Mouse (Mus musculus) limb, embryonic 11.5 days (tissue): ENCODE results near the gene Agbl3. TPM values are rescaled to one million over a fixed set of nuclear protein-coding genes. Genes with fewer than 3 reads are reported as not detected.

Experiments used
- ATAC-seq: fragments of 200-750 bp; cut with Nextera tagmentation; 2 replicates; pipeline ENCODE4 v1.8.0; 2017; ENCODE audit warnings: low read depth; ENCODE audit not compliant: insufficient number of reproducible peaks, low FRiP score, low TSS enrichment
- DNase-seq: peaks from one replicate; pipeline ENCODE4 v3.0.0-alpha.2; 2015; ENCODE audit warnings: low spot score
- H3K27ac ChIP-seq: fragments of 300-500 bp; sonication (generic); replicated peaks from 2 replicates; pipeline ENCODE4 v1.5.1; 2014; ENCODE audit warnings: low read depth, mild to moderate bottlenecking, low read length
- H3K27me3 ChIP-seq: fragments of 300-500 bp; sonication (generic); 2 replicates; pipeline ENCODE4 v1.6.1; 2014; ENCODE audit warnings: mild to moderate bottlenecking, low read length, mixed read lengths; ENCODE audit not compliant: control insufficient read depth, insufficient read depth
- H3K36me3 ChIP-seq: fragments of 300-500 bp; sonication (generic); 2 replicates; pipeline ENCODE4 v1.6.1; 2014; ENCODE audit warnings: mild to moderate bottlenecking, low read length, moderate library complexity, mixed read lengths; ENCODE audit not compliant: control insufficient read depth, insufficient read depth
- H3K4me1 ChIP-seq: fragments of 300-500 bp; sonication (generic); 2 replicates; pipeline ENCODE4 v1.6.1; 2014; ENCODE audit warnings: low read length, mixed read lengths; ENCODE audit not compliant: control insufficient read depth, insufficient read depth
- H3K4me2 ChIP-seq: fragments of 300-500 bp; sonication (generic); 2 replicates; pipeline ENCODE4 v1.6.1; 2014; ENCODE audit warnings: low read depth, mild to moderate bottlenecking, moderate library complexity; ENCODE audit not compliant: severe bottlenecking
- H3K4me3 ChIP-seq: fragments of 300-500 bp; sonication (generic); 2 replicates; pipeline ENCODE4 v1.5.1; 2014; ENCODE audit warnings: low read depth, low read length
- H3K9ac ChIP-seq: fragments of 300-500 bp; sonication (generic); 2 replicates; pipeline ENCODE4 v1.6.1; 2014; ENCODE audit warnings: mild to moderate bottlenecking, low read length
- H3K9me3 ChIP-seq: fragments of 300-500 bp; sonication (generic); 2 replicates; pipeline ENCODE4 v1.6.1; 2016; ENCODE audit warnings: low read length; ENCODE audit not compliant: control insufficient read depth
- whole genome bisulfite sequencing: fragments of 180-500 bp; shearing (Covaris S2); extraction: QIAGEN DNeasy Blood & Tissue Kit; methylation state at CpG from one replicate; pipeline ENCODE4 v1.1.7; 2014; 5-methylcytosine and 5-hydroxymethylcytosine counted together
- polyA plus RNA-seq: library from polyadenylated mRNA; unstranded; fragments of >200 nt; fragmentation: Nextera tagmentation; extraction: Ambion mirVana; gene quantifications from 2 replicates; pipeline ENCODE4 v1.2.1, GENCODE M21; 2014

Gene Agbl3
- polyA plus RNA-seq, 1 experiment from 2014 or later = 6.1 TPM

DNA sequence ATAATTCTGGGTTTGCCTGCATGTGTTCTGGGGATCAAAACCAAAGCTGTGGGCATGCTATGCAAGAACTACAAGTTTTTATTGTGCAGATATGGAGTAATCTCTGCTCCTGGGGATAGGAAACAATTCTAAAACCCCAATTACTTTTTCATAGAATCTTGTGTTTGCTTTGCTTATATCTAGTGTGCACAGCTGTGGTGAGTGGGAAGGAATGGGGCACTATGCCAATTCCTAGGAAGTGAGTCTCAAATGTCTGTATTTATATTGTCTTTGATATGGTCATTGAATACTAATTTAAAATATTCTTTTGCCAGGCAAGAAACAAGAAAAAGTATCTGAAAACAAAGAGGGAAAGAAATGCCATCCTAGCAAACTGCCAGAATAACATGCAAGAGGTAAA, 44.2 kb downstream of the Agbl3 start:
- H3K27ac ChIP-seq = no peak overlapping the region
- no peak overlapping the region for H3K4me3 ChIP-seq
- DNase-seq (no peak), ATAC-seq (no peak)
- no peaks in the 10 kb centered on the region for H3K27me3 ChIP-seq
- H3K36me3 ChIP-seq = no peaks in the 10 kb centered on the region
- no peak overlapping the region for H3K9ac ChIP-seq
- H3K4me1 ChIP-seq = no peaks in the 10 kb centered on the region
- H3K4me2 ChIP-seq = no peak overlapping the region
- no peaks in the 10 kb centered on the region for H3K9me3 ChIP-seq

DNA sequence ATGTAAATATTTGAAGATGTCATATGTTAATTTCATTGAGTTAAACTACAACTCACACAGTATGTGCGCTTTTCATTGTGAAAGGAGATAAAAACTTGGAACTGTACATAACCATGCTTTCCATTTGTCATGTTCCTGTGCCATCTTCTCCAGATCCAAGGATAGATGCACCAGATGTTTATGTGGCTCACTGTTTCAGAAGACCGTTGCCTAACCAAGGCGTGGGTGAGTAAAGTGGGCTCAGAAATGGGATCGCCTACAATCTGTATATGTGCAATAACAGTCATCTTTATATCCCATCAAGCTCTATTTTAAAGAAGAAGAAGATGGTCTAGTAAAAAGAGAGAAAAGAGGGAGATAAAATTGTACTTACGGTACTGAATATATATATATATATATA, 52.1 kb downstream of the Agbl3 start:
- Histone ChIP-seq H3K4me1 (no peaks in the 10 kb centered on the region), H3K36me3 (no peaks in the 10 kb centered on the region), H3K9me3 (no peaks in the 10 kb centered on the region), H3K4me3 (no peak overlapping the region), H3K27me3 (no peaks in the 10 kb centered on the region), H3K9ac (no peak overlapping the region), H3K4me2 (no peak overlapping the region), H3K27ac (no peak overlapping the region)
- no peak for ATAC-seq
- WGBS = 96% methylated on average over 5 of the region's 5 CpGs
- DNase-seq = no peak

DNA sequence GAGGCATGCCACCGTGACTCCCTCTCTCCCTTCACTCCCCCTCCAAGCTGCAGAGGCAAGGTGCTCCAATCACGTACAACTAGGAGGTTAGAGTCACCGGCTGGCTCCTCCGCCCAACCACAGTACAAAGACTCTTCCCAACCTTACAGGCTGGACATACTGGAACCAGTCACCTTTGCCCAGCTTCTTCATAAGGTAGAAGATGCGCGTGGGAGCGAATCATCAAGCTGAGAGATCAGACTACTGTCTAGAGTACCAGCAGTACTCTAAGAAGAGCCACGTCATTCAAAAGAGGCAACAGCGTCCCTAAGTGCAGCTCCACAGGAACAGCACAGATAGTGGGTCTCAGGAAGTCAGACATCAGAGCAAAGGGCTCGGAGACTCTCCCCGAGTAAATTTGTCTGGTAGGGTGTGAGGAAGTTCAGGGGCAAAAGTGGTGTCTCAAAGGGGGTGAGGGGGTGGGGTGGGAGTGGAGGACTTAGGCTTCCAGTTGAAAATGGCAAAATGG, 81.4 kb downstream of the Agbl3 start:
- H3K27ac ChIP-seq = no peak overlapping the region
- no peaks in the 10 kb centered on the region for H3K36me3 ChIP-seq
- H3K4me2 ChIP-seq = no peak overlapping the region
- ATAC-seq (no peak), DNase-seq (no peak)
- no peaks in the 10 kb centered on the region; the same call in 1 of the 2 replicates for H3K4me1 ChIP-seq
- H3K9me3 ChIP-seq = no peaks in the 10 kb centered on the region
- WGBS = 93% methylated on average over 11 of the region's 11 CpGs
- H3K9ac ChIP-seq = no peak overlapping the region
- no peaks in the 10 kb centered on the region for H3K27me3 ChIP-seq
- no peak overlapping the region for H3K4me3 ChIP-seq

DNA sequence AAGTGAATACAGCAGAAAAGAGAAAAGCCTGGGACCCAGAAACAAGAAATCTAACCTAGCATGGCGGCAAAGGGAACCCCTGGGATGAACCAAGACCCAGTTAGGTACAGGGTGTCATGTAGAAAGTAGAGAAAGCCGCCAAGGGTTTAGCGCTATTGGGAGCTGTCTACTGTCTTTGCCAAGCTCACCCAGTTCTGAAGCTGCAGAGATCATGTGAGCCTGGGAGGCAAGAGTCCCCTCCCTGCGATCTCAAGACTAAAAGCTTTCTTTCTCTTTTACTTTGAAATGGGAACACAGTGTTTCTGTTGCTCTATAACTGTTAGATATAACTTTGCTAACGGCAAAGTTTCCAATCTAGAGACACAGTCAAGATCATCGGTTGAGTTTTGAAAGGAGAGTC, 82.1 kb downstream of the Agbl3 start:
- Histone ChIP-seq H3K4me2 (no peak overlapping the region), H3K9me3 (no peaks in the 10 kb centered on the region), H3K4me3 (no peak overlapping the region), H3K9ac (no peak overlapping the region), H3K27me3 (no peaks in the 10 kb centered on the region), H3K4me1 (no peaks in the 10 kb centered on the region; the same call in 1 of the 2 replicates), H3K27ac (no peak overlapping the region), H3K36me3 (no peaks in the 10 kb centered on the region)
- ATAC-seq (no peak), DNase-seq (no peak)
- 92% methylated on average over 6 of the region's 6 CpGs for WGBS

DNA sequence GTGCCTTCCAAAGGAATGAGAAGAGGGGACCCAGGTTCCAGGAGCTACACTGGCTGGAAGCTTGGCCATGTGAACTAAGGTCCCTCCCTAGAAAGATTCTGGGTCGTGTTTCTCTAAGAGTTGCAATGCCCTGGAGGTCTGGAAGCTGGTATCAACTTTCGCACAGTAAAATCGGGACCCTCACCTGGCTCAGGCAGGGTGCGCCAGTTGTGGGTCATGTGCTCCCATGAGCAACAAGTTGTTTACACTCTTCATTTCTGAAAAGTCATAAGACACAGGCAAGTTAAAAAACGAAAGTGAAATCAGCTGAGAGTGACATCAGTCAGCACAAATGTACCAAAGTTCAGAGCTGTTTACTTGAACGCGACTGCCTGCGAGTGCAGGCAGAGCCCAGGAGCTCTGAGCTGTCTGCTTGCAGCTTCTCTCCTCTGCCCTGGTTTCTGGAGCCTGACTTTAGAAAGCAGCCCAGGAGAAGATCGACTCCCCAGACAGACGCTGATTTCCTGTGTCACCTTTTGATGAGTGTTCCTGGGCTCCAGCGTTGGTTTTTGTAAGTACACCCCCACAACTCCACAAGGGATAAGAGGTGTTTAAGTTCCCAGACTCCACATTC, 82.7 kb downstream of the Agbl3 start, which contains the start of gene Tmem140:
Gene Tmem140, plus strand, starts transcription at position 356 of the 613 bp plus-strand sequence.
- WGBS = 38% methylated on average over 11 of the region's 11 CpGs
- DNase-seq (no peak), ATAC-seq (no peak)
- H3K4me1 ChIP-seq = no peaks in the 10 kb centered on the region; the same call in 1 of the 2 replicates
- H3K27ac ChIP-seq = no peak within 1 kb of the TSS
- no peaks in the 10 kb centered on the region for H3K27me3 ChIP-seq
- H3K9ac ChIP-seq = no peak within 1 kb of the TSS
- no peak within 1 kb of the TSS for H3K4me3 ChIP-seq
- H3K36me3 ChIP-seq = no peaks in the 10 kb centered on the region
- H3K9me3 ChIP-seq = no peaks in the 10 kb centered on the region
- H3K4me2 ChIP-seq = no peak within 1 kb of the TSS

DNA sequence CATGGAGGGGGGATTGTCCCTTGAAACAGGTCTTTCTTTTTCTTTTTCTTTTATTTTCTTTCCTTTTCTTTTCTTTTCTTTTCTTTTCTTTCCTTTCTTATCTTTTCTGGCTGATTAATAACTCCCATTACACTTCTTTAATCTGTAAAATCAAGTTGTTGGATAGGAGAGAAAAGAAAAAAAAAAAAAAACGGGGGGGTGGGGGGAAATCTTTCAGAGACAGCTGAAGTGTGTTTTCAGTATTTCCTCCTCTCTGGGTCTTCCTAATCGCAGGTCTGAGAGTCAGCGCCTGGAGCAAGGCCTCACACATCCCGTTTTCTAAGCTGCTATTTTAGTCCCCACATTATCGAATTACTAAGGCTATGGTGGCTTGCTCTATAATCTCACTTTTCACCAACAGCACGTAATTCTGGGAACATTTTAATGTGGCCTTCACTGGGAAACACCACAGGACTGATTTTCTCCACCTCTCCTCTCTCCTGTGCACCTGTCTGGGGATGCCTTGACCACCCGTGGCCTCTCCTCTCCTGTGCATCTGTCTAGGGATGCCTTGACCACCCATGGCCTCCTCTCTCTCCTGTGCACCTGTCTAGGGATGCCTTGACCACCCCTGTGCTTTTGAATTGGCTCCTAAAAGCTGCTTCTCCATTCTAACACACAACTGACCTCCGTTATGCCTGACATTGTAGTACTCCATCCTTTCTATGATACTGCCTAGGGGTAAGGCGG, 83.7 kb downstream of the Agbl3 start:
- DNase-seq (no peak), ATAC-seq (no peak)
- Histone ChIP-seq H3K36me3 (no peaks in the 10 kb centered on the region), H3K9me3 (no peaks in the 10 kb centered on the region), H3K4me3 (no peak overlapping the region), H3K4me1 (no peaks in the 10 kb centered on the region; the same call in 1 of the 2 replicates), H3K9ac (no peak overlapping the region; the same call in 1 of the 2 replicates), H3K27ac (no peak overlapping the region), H3K27me3 (no peaks in the 10 kb centered on the region), H3K4me2 (no peak overlapping the region)
- 71% methylated on average over 9 of the region's 9 CpGs for WGBS

DNA sequence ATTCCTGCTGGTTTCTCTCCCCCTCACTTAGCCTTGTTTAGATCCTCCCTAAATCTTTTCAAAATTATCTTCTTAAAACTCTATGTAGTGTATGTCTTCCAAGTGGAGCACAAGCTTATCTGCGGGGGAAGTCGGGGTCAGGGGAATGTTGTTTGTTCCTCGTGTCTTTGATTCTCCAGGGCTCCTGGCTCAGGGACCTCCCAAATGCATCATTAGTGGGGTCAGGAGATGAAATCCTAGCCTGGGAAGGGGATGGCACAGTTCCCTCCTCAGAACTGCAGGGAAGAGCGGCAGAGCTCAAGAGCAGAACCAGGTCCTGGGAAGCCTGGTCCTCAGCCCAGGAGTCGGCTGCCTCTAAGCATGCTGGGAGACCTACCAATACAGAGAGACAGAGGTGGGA, 85.0 kb downstream of the Agbl3 start:
- Histone ChIP-seq H3K27ac (no peak overlapping the region), H3K27me3 (no peaks in the 10 kb centered on the region), H3K4me3 (no peak overlapping the region), H3K4me1 (no peaks in the 10 kb centered on the region; the same call in 1 of the 2 replicates), H3K9ac (no peak overlapping the region), H3K4me2 (no peak overlapping the region), H3K9me3 (no peaks in the 10 kb centered on the region), H3K36me3 (no peaks in the 10 kb centered on the region)
- 60% methylated on average over 5 of the region's 5 CpGs for WGBS
- ATAC-seq = no peak
- DNase-seq = no peak

DNA sequence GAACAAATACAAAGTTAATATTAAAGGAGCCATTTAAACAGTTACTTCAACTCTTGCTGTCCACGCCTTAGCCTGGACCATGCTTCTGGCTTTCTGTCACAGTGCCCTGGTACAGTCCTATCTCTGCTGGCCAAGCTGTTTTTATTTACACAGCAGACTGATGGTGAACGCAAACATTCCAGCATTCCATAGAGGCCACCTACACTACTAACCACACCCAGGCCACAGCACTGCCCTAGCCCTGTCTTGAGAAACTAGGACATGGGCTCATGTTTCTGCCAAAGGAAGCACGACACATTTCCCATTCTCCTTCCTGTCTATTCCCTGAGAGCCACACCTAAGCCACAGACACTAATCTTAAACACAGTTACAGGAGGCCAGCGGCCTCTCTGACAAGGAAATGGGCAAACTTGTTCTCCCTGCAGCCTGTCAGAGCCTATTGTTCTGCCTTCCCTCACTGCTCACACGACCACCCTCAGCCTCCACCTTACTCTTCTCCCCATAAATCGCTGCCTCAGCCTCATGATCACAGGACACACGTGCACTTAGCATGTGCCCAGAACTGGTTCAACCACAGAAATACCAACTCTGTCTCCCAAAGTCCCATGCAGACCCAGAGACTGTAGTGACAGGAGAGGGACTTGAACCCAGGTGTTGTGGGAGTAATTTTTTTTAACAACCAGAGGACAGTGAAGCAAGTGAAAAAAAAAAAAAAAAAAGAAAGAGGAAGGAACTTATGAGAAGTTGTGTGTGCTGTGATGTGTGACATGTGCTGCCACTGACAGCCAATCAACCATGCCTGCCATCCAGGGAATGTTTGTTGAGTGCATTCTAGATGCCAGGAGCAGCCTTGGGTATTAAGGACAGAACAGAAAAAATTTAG, 85.7 kb downstream of the Agbl3 start:
- no peaks in the 10 kb centered on the region; the same call in 1 of the 2 replicates for H3K4me1 ChIP-seq
- DNase-seq (no peak), ATAC-seq (no peak)
- H3K36me3 ChIP-seq = no peaks in the 10 kb centered on the region
- no peak overlapping the region for H3K9ac ChIP-seq
- H3K4me3 ChIP-seq = no peak overlapping the region
- H3K9me3 ChIP-seq = no peaks in the 10 kb centered on the region
- no peaks in the 10 kb centered on the region for H3K27me3 ChIP-seq
- no peak overlapping the region for H3K27ac ChIP-seq
- H3K4me2 ChIP-seq = no peak overlapping the region
- WGBS = 65% methylated on average over 7 of the region's 7 CpGs
